Mouse (Mus musculus): ENCODE results near the gene Serpina1b. TPM values are rescaled to one million over a fixed set of nuclear protein-coding genes. Genes with fewer than 3 reads are reported as not detected.
"Not testable (repeated sequence)": the region's sequence is repeated elsewhere in the genome, so short reads cannot be mapped to it uniquely, and the experiment has no call there.

Serpina1b gene
- polyA plus RNA-seq, 1 experiment from 2014 or later, result 0.27 TPM

DNA sequence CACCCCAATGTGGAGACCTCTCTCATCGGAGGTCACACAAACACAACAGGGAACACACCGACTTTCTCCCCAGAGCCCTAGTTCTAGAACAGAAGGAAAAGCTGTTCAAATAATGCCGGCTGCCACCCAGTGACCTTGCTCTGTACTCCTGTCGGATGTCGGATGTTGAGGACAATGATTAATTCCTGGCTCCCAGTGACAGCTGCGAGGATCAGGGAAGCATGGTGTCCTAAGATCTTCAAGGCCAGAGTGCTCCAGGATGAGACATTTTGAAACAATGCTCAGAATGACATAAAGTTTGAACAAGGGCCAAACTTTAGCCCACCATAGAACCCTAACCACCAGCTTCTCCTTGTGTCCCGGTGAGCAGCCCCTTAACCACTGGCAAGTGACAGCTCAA is 143.2 kb downstream of the Serpina1b start:
- no peaks in the 10 kb centered on the region for H3K9me3 ChIP-seq
- ATAC-seq (ENCODE audit: low read depth), result no peak
- H3K36me3 ChIP-seq, result no peaks in the 10 kb centered on the region
- H3K4me2 ChIP-seq, result no peak overlapping the region
- H3K27ac ChIP-seq (replicated peaks), result no peak overlapping the region
- no peaks in the 10 kb centered on the region for H3K4me1 ChIP-seq (replicated peaks)
- no peak overlapping the region for H3K9ac ChIP-seq
- no peaks in the 10 kb centered on the region for H3K27me3 ChIP-seq
- no peak overlapping the region for H3K4me3 ChIP-seq
- 66% methylated on average over 7 of the region's 7 CpGs for WGBS

GRCm38 (mm10) chr12:103686050-103686449 is 144.1 kb downstream of the Serpina1b start:
- Histone ChIP-seq H3K4me2 (no peak overlapping the region), H3K4me3 (no peak overlapping the region), H3K27me3 (no peaks in the 10 kb centered on the region), H3K4me1 (replicated peaks) (no peaks in the 10 kb centered on the region), H3K9ac (no peak overlapping the region), H3K27ac (replicated peaks) (no peak overlapping the region), H3K9me3 (no peaks in the 10 kb centered on the region), H3K36me3 (no peaks in the 10 kb centered on the region)
- ATAC-seq (ENCODE audit: low read depth), result no peak
- WGBS, result 79% methylated on average over 3 of the region's 3 CpGs

GRCm38 (mm10) chr12:103685386-103685785 is 144.8 kb downstream of the Serpina1b start:
- Histone ChIP-seq H3K9ac (no peak overlapping the region), H3K4me2 (no peak overlapping the region), H3K27ac (replicated peaks) (no peak overlapping the region), H3K9me3 (no peaks in the 10 kb centered on the region), H3K4me1 (replicated peaks) (no peaks in the 10 kb centered on the region), H3K27me3 (no peaks in the 10 kb centered on the region), H3K4me3 (no peak overlapping the region), H3K36me3 (no peaks in the 10 kb centered on the region)
- no peak for ATAC-seq (ENCODE audit: low read depth)
- WGBS, result 86% methylated on average over 3 of the region's 3 CpGs

- Histone ChIP-seq H3K4me1 (replicated peaks) (no peaks in the 10 kb centered on the region), H3K4me3 (no peak overlapping the region), H3K27me3 (no peaks in the 10 kb centered on the region), H3K36me3 (no peaks in the 10 kb centered on the region), H3K9ac (no peak overlapping the region), H3K27ac (replicated peaks) (no peak overlapping the region), H3K9me3 (no peaks in the 10 kb centered on the region), H3K4me2 (no peak overlapping the region)
- no peak for ATAC-seq (ENCODE audit: low read depth)
- 63% methylated on average over 4 of the region's 4 CpGs for WGBS
Measured at GRCm38 (mm10) chr12:103683775-103684174, 146.4 kb downstream of the Serpina1b start.

- Histone ChIP-seq H3K27ac (replicated peaks) (no peak overlapping the region), H3K9ac (no peak overlapping the region), H3K4me1 (replicated peaks) (no peaks in the 10 kb centered on the region), H3K4me2 (no peak overlapping the region), H3K4me3 (no peak overlapping the region), H3K9me3 (no peaks in the 10 kb centered on the region), H3K27me3 (no peaks in the 10 kb centered on the region), H3K36me3 (no peaks in the 10 kb centered on the region)
- WGBS, result 69% methylated on average over 2 of the region's 2 CpGs
- no peak for ATAC-seq (ENCODE audit: low read depth)
Measured at GRCm38 (mm10) chr12:103681739-103682138, 148.4 kb downstream of the Serpina1b start.

DNA sequence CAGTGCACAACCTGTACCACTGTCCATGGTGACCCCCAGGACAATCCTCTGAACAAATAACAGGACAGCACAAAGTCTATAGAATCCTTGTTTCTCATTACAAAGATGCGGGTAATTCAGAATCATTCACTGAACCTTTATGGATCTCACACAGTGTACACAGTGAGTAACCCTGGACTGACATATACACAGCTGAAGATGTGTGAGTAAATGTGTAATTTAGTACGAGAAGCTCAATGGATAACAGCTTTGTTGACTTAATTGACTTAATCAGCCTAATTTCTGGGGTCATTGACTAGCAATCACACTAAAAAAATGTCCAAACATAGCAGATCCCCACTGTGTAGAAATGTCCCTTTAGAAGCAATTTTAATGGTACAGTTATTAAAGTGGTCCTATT is 149.0 kb downstream of the Serpina1b start:
- H3K36me3 ChIP-seq, result no peaks in the 10 kb centered on the region
- WGBS, result 79% methylated on average over 2 of the region's 2 CpGs
- no peak for ATAC-seq (ENCODE audit: low read depth)
- H3K9ac ChIP-seq, result no peak overlapping the region
- no peak overlapping the region for H3K4me2 ChIP-seq
- no peak overlapping the region for H3K27ac ChIP-seq (replicated peaks)
- H3K4me3 ChIP-seq, result no peak overlapping the region
- H3K27me3 ChIP-seq, result no peaks in the 10 kb centered on the region
- H3K9me3 ChIP-seq, result no peaks in the 10 kb centered on the region
- H3K4me1 ChIP-seq (replicated peaks), result no peaks in the 10 kb centered on the region

DNA sequence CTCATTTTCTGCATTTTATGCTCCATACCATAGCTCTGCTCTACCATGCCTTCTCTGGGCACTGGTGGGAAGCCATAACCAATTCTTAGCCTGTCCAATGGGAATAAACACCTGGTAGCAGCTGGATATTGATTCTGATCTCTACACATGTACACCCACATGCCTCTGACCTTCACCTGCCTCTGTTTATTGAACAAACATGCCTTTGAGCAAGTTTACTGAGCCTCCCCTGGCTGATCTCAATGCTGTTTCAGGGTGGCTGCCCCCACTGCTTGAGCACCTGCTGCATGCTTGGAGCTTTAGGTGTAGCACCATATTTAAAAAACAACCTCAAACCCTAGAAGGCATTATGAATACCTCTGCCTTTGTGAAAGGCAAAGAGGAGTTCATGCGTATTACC is 150.3 kb downstream of the Serpina1b start:
- not testable (repeated sequence) for H3K36me3 ChIP-seq; H3K4me3 ChIP-seq; H3K27me3 ChIP-seq; H3K9ac ChIP-seq; H3K9me3 ChIP-seq; ATAC-seq (ENCODE audit: low read depth); H3K4me2 ChIP-seq; H3K27ac ChIP-seq (replicated peaks); H3K4me1 ChIP-seq (replicated peaks)
- 92% methylated on average over 1 of the region's 1 CpGs for WGBS

Other genes starting within 250 kb of the Serpina1b start
- not detected in 2 replicates for gene Serpina10, start 198.9 kb downstream of the Serpina1b start, polyA plus RNA-seq (2015; fragmentation: Nextera tagmentation; extraction: Ambion mirVana)
- gene Serpina6, start 173.2 kb downstream of the Serpina1b start, polyA plus RNA-seq (2015; fragmentation: Nextera tagmentation; extraction: Ambion mirVana), result 0.35 and 0.36 TPM in 2 replicates
- not detected in 2 replicates for gene Serpina16, start 154.2 kb downstream of the Serpina1b start, polyA plus RNA-seq (2015; fragmentation: Nextera tagmentation; extraction: Ambion mirVana)
- not detected in 2 replicates for gene Serpina1f, start 134.8 kb downstream of the Serpina1b start, polyA plus RNA-seq (2015; fragmentation: Nextera tagmentation; extraction: Ambion mirVana)
- gene Serpina1d, start 56.8 kb downstream of the Serpina1b start, polyA plus RNA-seq (2015; fragmentation: Nextera tagmentation; extraction: Ambion mirVana), result not detected in 2 replicates
- 0.68 TPM in 1 of 2 replicates, not detected in the other for gene Serpina1a, start 33.2 kb upstream of the Serpina1b start, polyA plus RNA-seq (2015; fragmentation: Nextera tagmentation; extraction: Ambion mirVana)
- not detected in 2 replicates for gene Serpina1c, start 74.5 kb upstream of the Serpina1b start, polyA plus RNA-seq (2015; fragmentation: Nextera tagmentation; extraction: Ambion mirVana)
- not detected in 2 replicates for gene Serpina1e, start 128.6 kb upstream of the Serpina1b start, polyA plus RNA-seq (2015; fragmentation: Nextera tagmentation; extraction: Ambion mirVana)
- not detected in 2 replicates for gene Serpina11, start 159.6 kb upstream of the Serpina1b start, polyA plus RNA-seq (2015; fragmentation: Nextera tagmentation; extraction: Ambion mirVana)
- gene Serpina9, start 183.4 kb upstream of the Serpina1b start, polyA plus RNA-seq (2015; fragmentation: Nextera tagmentation; extraction: Ambion mirVana), result not detected in 2 replicates
- 0.08 TPM in 1 of 2 replicates, not detected in the other for gene Serpina12, start 214.1 kb upstream of the Serpina1b start, polyA plus RNA-seq (2015; fragmentation: Nextera tagmentation; extraction: Ambion mirVana)

Data from neural tube, embryonic 13.5 days (tissue).